Mouse (Mus musculus) midbrain, embryonic 16.5 days (tissue): Measurements from ENCODE around the gene Tbc1d19. TPM values are rescaled to one million over a fixed set of nuclear protein-coding genes. Genes with fewer than 3 reads are reported as not detected.

Experiments
- ATAC-seq: fragments of 200-750 bp; cut with Nextera tagmentation; 2 replicates; pipeline ENCODE4 v1.8.0; 2017; ENCODE audit warnings: moderate TSS enrichment
- H3K27ac ChIP-seq: fragments of 300-500 bp; sonication (generic); 2 replicates; pipeline ENCODE4 v1.5.1; 2014; ENCODE audit warnings: mild to moderate bottlenecking, low read length, mixed read lengths
- H3K27me3 ChIP-seq: fragments of 300-500 bp; sonication (generic); 2 replicates; pipeline ENCODE4 v1.6.1; 2014; ENCODE audit warnings: low read depth, low read length, mixed read lengths; ENCODE audit not compliant: control insufficient read depth, insufficient read depth
- H3K36me3 ChIP-seq: fragments of 300-500 bp; sonication (generic); 2 replicates; pipeline ENCODE4 v1.6.1; 2014; ENCODE audit warnings: mild to moderate bottlenecking, low read length, moderate library complexity, mixed read lengths; ENCODE audit not compliant: control insufficient read depth, insufficient read depth
- H3K4me1 ChIP-seq: fragments of 300-500 bp; sonication (generic); 2 replicates; pipeline ENCODE4 v1.6.1; 2014; ENCODE audit warnings: mild to moderate bottlenecking, low read length, mixed read lengths; ENCODE audit not compliant: control insufficient read depth, insufficient read depth
- H3K4me2 ChIP-seq: fragments of 300-500 bp; sonication (generic); 2 replicates; pipeline ENCODE4 v1.6.1; 2014; ENCODE audit warnings: mild to moderate bottlenecking, low read length, mixed read lengths
- H3K4me3 ChIP-seq: fragments of 300-500 bp; sonication (generic); 2 replicates; pipeline ENCODE4 v1.5.1; 2014; ENCODE audit warnings: low read depth, mild to moderate bottlenecking, low read length, moderate library complexity, mixed read lengths
- H3K9ac ChIP-seq: fragments of 300-500 bp; sonication (generic); 2 replicates; pipeline ENCODE4 v1.6.1; 2014; ENCODE audit warnings: low read depth, low read length, mixed read lengths
- H3K9me3 ChIP-seq: fragments of 300-500 bp; sonication (generic); replicated peaks from 2 replicates; pipeline ENCODE4 v1.6.1; 2014; ENCODE audit warnings: mild to moderate bottlenecking, low read length, mixed read lengths; ENCODE audit not compliant: control insufficient read depth, poor library complexity, severe bottlenecking
- WGBS: fragments of 180-500 bp; shearing (Covaris S2); extraction: QIAGEN DNeasy Blood & Tissue Kit; methylation state at CpG from one replicate; pipeline ENCODE4 v1.1.7; 2014; 5-methylcytosine and 5-hydroxymethylcytosine counted together
- polyA plus RNA-seq: library from polyadenylated mRNA; unstranded; fragments of >200 nt; fragmentation: Nextera tagmentation; extraction: Ambion mirVana; gene quantifications from 2 replicates; pipeline ENCODE4 v1.2.1, GENCODE M21; 2015

Tbc1d19 gene
- polyA plus RNA-seq, 1 experiment from 2014 or later, result 71.6 TPM

GRCm38 (mm10) chr5:53880724-53881123, 71.3 kb downstream of the Tbc1d19 start:
- Histone ChIP-seq H3K4me3 (no peak overlapping the region), H3K4me2 (no peak overlapping the region), H3K9ac (no peak overlapping the region), H3K4me1 (peaks cover 3% of the 10 kb centered on the region; the same call in 1 of the 2 replicates), H3K36me3 (peaks cover 5% of the 10 kb centered on the region; the same call in 1 of the 2 replicates), H3K27me3 (no peaks in the 10 kb centered on the region), H3K9me3 (no peaks in the 10 kb centered on the region), H3K27ac (no peak overlapping the region)
- no peak for ATAC-seq
- WGBS, result 48% methylated on average over 4 of the region's 4 CpGs

- Histone ChIP-seq H3K4me3 (no peak overlapping the region), H3K36me3 (0 out of 2 replicates have a peak, but pooled peaks cover 3% of the 10 kb centered on the region), H3K27ac (no peak overlapping the region), H3K27me3 (no peaks in the 10 kb centered on the region), H3K9me3 (no peaks in the 10 kb centered on the region), H3K4me1 (peaks cover 3% of the 10 kb centered on the region; the same call in 1 of the 2 replicates), H3K4me2 (no peak overlapping the region), H3K9ac (no peak overlapping the region)
- ATAC-seq, result no peak
- WGBS, result 77% methylated on average over 4 of the region's 4 CpGs
These were observed 72.1 kb downstream of the Tbc1d19 start for GRCm38 (mm10) chr5:53881381-53881990.

- no peak overlapping the region for H3K4me2 ChIP-seq
- H3K27ac ChIP-seq, result no peak overlapping the region
- peaks cover 16% of the 10 kb centered on the region; the same call in 1 of the 2 replicates for H3K36me3 ChIP-seq
- no peak overlapping the region for H3K9ac ChIP-seq
- ATAC-seq, result no peak
- no peaks in the 10 kb centered on the region for H3K27me3 ChIP-seq
- no peaks in the 10 kb centered on the region for H3K9me3 ChIP-seq
- no peak overlapping the region for H3K4me3 ChIP-seq
- no peaks in the 10 kb centered on the region for H3K4me1 ChIP-seq
- 91% methylated on average over 9 of the region's 9 CpGs for WGBS
These were observed 92.0 kb downstream of the Tbc1d19 start for GRCm38 (mm10) chr5:53901406-53901805.

- no peak for ATAC-seq
- H3K9ac ChIP-seq, result no peak overlapping the region
- H3K4me1 ChIP-seq, result no peaks in the 10 kb centered on the region
- H3K27me3 ChIP-seq, result no peaks in the 10 kb centered on the region
- H3K4me3 ChIP-seq, result no peak overlapping the region
- no peak overlapping the region for H3K27ac ChIP-seq
- H3K9me3 ChIP-seq, result no peaks in the 10 kb centered on the region
- no peak overlapping the region for H3K4me2 ChIP-seq
- peaks cover 16% of the 10 kb centered on the region; the same call in 1 of the 2 replicates for H3K36me3 ChIP-seq
- 94% methylated on average over 3 of the region's 3 CpGs for WGBS
These were observed 93.4 kb downstream of the Tbc1d19 start for GRCm38 (mm10) chr5:53902757-53903156.

GRCm38 (mm10) chr5:53909201-53909600, 99.8 kb downstream of the Tbc1d19 start:
- WGBS, result 99% methylated on average over 3 of the region's 3 CpGs
- no peaks in the 10 kb centered on the region for H3K27me3 ChIP-seq
- 0 out of 2 replicates have a peak, but pooled peaks cover 2% of the 10 kb centered on the region for H3K9me3 ChIP-seq
- no peak for ATAC-seq
- no peaks in the 10 kb centered on the region for H3K4me1 ChIP-seq
- no peak overlapping the region for H3K27ac ChIP-seq
- no peak overlapping the region for H3K9ac ChIP-seq
- no peak overlapping the region for H3K4me2 ChIP-seq
- H3K4me3 ChIP-seq, result no peak overlapping the region
- H3K36me3 ChIP-seq, result peaks cover 14% of the 10 kb centered on the region; the same call in 1 of the 2 replicates

- no peak for ATAC-seq
- Histone ChIP-seq H3K4me3 (no peak overlapping the region), H3K27me3 (no peaks in the 10 kb centered on the region), H3K4me1 (no peaks in the 10 kb centered on the region), H3K9me3 (no peaks in the 10 kb centered on the region), H3K36me3 (no peaks in the 10 kb centered on the region; the same call in 1 of the 2 replicates), H3K9ac (no peak overlapping the region), H3K4me2 (no peak overlapping the region), H3K27ac (no peak overlapping the region)
- WGBS, result 93% methylated on average over 2 of the region's 2 CpGs
These were observed 111.0 kb downstream of the Tbc1d19 start for GRCm38 (mm10) chr5:53920416-53920815.

- 53% methylated on average over 10 of the region's 10 CpGs for WGBS
- Histone ChIP-seq H3K4me1 (no peaks in the 10 kb centered on the region), H3K27ac (no peak overlapping the region), H3K4me2 (no peak overlapping the region), H3K9ac (no peak overlapping the region), H3K9me3 (no peaks in the 10 kb centered on the region), H3K36me3 (no peaks in the 10 kb centered on the region; the same call in 1 of the 2 replicates), H3K27me3 (no peaks in the 10 kb centered on the region), H3K4me3 (no peak overlapping the region)
- ATAC-seq, result 0 out of 2 replicates have a peak, but pooled peaks have one; percentile 14
These were observed 112.9 kb downstream of the Tbc1d19 start for GRCm38 (mm10) chr5:53922149-53922904.

GRCm38 (mm10) chr5:53924005-53924404, 114.6 kb downstream of the Tbc1d19 start:
- ATAC-seq, result no peak
- H3K9ac ChIP-seq, result no peak overlapping the region
- WGBS, result 84% methylated on average over 4 of the region's 4 CpGs

GRCm38 (mm10) chr5:53926301-53926855, 117.0 kb downstream of the Tbc1d19 start:
- no peaks in the 10 kb centered on the region for H3K36me3 ChIP-seq
- H3K9me3 ChIP-seq, result no peaks in the 10 kb centered on the region
- no peak overlapping the region for H3K9ac ChIP-seq
- no peak overlapping the region for H3K4me3 ChIP-seq
- no peak for ATAC-seq
- H3K27ac ChIP-seq, result no peak overlapping the region
- H3K4me1 ChIP-seq, result no peaks in the 10 kb centered on the region
- 77% methylated on average over 11 of the region's 11 CpGs for WGBS
- no peaks in the 10 kb centered on the region for H3K27me3 ChIP-seq
- H3K4me2 ChIP-seq, result no peak overlapping the region

More at GRCm38 (mm10) chr5:53924005-53924404, 114.6 kb downstream of the Tbc1d19 start:
- Histone ChIP-seq H3K9me3 (no peaks in the 10 kb centered on the region), H3K36me3 (no peaks in the 10 kb centered on the region), H3K27ac (no peak overlapping the region), H3K27me3 (no peaks in the 10 kb centered on the region), H3K4me3 (no peak overlapping the region), H3K4me2 (no peak overlapping the region), H3K4me1 (no peaks in the 10 kb centered on the region)
